Mouse (Mus musculus): Measurements from ENCODE around the gene Ugt1a2.
"Not testable (repeated sequence)": the region's sequence is repeated elsewhere in the genome, so short reads cannot be mapped to it uniquely, and the experiment has no call there.

Ugt1a2 gene

DNA sequence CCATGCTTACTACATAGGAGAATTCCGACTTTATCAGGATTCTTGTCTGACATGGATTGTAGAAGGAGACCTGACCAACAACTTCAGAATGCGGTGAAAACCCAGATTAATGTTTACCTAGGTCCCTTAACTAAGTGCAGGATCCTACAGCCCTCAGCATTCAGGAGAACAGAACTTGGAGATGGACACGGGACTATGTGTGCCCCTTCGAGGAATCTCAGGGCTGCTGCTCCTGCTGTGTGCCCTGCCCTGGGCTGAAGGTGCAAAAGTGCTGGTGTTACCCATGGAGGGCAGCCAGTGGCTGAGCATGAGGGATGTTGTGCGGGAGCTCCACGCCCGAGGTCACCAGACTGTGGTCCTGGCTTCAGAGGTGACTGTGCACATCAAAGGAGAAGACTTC is at the start of gene Ugt1a2:
Gene Ugt1a2 (plus strand): TSS at position 146 of the 400 bp plus-strand sequence.
- DNase-seq (ENCODE audit: low read depth in 1 of 2, low spot score in 2 of 2): no peak

DNA sequence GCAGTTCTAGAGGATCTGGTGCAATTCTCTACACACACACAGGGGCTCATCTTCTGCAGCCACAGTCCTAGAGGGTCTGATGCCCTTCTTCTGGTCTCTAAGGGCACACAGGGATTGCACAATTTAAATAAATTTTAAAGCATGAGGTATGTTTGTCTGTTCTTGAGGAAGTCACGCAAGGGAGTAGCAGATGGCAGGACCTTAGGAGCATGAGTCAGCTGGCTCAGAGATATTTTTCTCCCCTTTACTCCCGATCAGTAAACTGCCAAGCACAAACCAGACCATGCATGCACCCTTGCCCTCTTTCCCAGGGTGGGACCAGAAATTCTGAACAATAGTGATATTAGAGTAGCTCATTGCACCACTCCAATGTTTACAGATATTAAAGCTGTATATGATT is 42.0 kb upstream of the Ugt1a2 start:
- no peak for DNase-seq (ENCODE audit: low read depth in 1 of 2, low spot score in 2 of 2)

DNA sequence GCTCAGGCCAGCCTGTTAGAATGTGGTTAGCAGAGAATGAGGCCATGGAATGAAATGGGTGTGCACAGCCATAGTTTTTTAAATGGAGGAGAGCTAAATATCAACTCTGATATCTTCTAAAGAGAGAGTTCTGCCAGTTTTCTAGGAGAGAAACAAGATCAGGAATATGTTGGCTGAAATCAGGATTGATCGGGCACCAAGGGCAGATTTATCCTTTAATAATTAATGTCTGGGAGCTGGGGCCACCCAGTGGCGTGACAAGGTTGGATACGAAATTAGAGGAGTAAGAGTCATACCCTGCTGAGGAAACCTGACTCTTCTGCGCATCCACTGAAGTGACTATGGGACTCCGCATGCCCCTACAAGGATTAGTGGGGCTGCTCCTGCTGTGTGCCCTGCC is 34.7 kb upstream of the Ugt1a2 start, which contains the start of gene Ugt1a5:
Gene Ugt1a5 (plus strand): TSS at position 302 of the 400 bp plus-strand sequence.
- DNase-seq (ENCODE audit: low read depth in 1 of 2, low spot score in 2 of 2): no peak

DNA sequence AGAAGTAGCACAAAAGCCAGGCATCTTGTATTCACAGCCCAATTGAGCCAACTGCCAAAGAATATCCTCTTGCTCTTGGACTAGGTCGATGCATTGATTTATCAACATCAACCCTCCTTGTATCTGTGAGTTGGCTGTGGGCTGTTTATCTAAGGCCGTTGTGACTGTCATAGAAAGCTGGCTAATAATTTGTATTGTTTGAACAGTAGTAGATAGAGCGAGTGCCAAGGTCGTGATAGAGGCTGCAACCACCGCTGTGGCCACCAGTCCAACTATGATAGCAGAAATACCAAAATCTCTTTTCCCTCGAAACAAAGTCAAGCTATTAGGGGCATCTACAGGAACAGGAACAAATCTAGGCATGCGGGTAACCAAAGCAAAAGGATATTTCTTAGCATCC is 28.2 kb upstream of the Ugt1a2 start:
- DNase-seq (ENCODE audit: low read depth in 1 of 2, low spot score in 2 of 2): not testable (repeated sequence)

DNA sequence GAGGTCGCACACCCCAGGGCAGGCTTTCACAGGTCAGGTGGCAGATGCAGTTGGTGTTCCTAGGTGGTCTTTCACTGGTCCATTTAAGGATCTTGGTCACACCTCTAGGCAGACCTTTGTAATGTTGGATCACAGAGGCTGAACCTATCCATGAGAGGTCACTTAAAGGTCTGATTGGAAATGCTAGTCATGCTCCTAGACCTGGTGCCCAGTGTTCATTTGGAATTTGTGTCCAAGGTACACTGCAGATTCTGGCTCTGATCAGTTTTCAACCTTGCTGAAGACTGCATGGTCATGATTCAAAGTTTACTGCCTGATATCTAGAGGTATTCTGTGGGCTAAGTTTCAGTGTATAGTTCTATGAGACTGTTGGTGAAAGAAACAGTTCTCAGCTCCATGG is 20.7 kb upstream of the Ugt1a2 start:
- DNase-seq (ENCODE audit: low read depth in 1 of 2, low spot score in 2 of 2): no peak

DNA sequence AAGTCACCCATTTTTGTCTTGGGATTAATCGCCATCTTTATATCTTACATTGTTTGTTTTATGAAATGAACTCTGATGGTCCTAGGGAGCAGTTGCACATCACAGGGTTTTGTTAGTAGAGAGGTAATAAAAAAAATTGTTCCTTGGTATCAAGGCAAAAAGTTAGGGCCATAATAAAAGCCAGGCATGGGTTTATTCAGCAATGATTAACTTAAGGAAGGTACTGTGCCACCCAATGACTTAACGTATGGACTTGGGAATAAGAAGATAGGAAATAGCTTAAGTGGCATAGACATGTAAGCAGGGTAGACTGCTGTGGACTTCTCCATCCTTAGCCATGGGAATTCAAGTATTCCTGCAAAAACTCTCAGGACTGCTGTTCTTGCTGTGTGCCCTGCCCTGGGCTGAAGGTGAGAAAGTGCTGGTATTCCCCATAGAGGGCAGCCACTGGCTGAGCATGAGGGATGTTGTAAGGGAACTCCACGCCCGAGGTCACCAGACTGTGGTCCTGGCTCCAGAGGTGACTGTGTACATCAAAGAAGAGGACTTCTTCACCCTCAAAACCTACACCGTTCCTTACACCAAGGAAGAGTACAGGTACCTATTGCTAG is 14.0 kb upstream of the Ugt1a2 start:
- DNase-seq (ENCODE audit: low read depth in 1 of 2, low spot score in 2 of 2): no peak

DNA sequence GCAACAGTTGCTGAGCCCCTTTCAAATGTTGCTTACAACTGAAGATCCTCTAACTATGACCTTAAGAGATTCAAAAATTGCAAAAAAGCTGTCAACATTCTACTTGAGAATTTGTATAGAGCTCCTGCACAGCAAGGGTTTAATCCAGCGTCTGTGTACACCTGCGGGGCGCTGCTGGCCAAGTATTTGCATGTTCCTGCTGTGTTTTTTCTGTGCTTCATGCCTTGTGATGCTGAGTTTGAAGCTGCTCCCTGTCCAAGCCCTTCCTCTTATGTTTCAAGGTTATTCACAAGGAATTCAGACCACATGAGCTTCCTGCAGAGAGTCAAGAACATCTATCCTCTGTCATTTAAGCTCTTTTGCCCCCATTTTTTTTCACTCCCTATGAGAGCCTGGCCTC is 8.3 kb upstream of the Ugt1a2 start:
- DNase-seq (ENCODE audit: low read depth in 1 of 2, low spot score in 2 of 2): no peak

DNA sequence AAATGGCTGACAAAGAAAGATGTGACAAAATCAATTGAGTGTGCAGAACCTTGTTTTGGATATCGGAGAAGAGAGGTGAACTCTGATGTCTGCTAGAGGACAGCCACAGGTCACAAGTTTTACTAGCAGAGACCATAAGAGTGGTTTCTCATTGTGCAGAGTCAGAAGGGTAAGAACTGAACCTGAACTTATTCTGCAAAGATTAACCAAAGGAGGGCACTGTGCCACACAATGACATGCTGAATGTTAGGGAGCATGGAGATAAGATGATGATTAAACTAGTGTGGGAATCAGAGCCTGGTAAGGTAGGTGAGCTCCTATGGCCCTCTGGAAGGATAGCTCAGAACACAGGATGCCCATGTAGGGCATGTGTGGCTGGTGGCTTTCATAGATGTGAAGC is 4.7 kb upstream of the Ugt1a2 start:
- DNase-seq (ENCODE audit: low read depth in 1 of 2, low spot score in 2 of 2): no peak

DNA sequence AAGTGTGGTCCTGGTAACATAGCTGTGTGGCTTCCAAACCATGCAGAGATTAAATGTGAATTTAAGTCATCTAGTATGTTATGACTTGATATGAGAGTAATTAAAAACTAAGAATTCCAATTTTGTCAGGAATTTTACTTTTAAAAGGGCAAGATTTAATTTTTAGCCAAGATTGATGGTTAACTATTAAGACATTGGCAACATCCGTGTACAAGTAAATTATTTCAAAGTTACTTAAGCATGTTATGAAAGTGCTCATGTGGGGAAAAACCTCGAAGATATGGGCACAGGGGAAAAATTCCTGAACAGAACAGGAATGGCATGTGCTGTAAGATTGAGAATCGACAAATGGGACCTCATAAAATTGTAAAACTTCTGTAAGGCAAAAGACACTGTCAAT is 3.0 kb upstream of the Ugt1a2 start:
- DNase-seq (ENCODE audit: low read depth in 1 of 2, low spot score in 2 of 2): no peak

DNA sequence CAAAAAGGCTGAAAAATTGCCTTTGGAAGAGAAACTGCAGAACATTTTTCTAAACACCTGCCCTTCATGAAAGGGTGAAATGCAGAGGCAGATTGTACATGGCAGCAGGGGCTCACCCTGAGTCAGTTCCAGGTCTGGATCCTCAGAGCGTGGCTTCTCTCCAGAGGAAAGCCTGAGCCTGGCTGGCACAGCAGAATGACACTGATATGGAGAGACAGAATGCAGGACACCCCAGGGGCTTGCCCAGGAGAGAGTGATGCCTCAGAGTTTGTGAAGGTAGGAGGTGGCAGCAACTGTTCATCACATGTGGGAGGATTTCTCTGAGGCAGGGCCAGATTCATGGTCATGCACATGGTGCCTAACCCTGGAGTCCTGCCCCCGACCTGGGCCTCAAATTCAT is 405 bp upstream of the Ugt1a2 start:
- no peak for DNase-seq (ENCODE audit: low read depth in 1 of 2, low spot score in 2 of 2)

DNA sequence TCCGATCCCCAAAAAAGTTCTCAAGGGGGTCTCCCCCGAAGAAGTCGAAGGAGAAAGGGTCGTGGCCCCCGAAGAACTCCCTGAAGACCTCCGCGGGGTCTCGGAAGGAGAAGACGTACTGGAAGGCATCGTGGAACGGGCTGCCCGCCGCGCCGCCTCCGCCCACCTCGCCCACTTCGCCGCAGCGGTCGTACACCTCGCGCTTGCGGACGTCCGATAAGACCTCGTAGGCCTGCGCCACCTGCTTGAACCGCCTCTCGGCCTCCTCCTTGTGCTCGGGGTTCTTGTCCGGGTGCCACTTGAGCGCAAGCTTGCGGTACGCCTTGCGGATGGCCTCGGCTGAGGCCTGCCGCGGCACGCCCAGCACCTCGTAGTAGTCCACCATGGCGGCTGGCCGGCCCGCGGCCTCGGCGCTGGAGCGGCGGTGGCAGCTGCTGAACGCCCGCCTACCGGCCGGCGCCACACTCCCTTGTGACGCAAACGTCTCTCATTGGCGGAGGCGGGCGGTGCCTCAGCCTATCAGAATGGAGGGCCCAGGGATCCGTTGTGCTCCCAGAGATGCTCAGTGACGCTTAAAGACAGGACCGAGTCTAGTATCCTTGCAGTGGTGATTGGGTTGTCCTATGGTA is 5.0 kb downstream of the Ugt1a2 start, which contains the start of gene Dnajb3:
Gene Dnajb3 (minus strand): TSS at position 489 of the 629 bp plus-strand sequence.
- peak in 1 of 2 experiments; percentile 13 for DNase-seq (ENCODE audit: low read depth in 1 of 2, low spot score in 2 of 2)

DNA sequence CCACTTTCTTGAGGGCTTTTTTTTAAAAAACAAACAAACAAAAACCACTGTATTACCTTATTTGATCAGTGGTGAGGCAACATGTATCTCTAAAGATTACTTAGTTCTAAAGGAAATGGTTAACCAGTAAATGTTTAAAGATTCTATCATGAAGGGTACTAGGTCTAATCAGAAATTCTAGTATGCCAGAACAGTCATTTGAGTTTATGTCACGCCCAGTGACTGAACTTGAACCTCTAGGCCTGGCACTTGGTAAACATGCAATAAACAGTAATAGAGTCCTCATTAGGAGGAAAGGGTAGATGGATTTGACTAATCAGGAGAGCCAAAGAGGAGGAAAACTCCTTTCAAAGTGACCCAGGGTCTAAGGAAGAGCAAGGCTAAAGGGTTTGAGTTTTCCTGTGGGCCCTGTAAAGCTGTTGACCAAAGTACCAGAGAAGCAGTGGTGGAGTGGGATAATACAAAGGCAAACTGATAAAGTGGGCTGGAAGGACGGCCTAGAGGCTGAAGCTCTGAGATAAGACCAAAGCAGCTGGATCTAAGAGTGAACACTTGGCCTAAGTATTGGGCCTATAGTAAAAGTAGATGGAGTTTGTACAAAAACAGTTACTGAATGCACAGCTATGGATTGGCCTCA is 6.6 kb downstream of the Ugt1a2 start:
- no peak for DNase-seq (ENCODE audit: low read depth in 1 of 2, low spot score in 2 of 2)

DNA sequence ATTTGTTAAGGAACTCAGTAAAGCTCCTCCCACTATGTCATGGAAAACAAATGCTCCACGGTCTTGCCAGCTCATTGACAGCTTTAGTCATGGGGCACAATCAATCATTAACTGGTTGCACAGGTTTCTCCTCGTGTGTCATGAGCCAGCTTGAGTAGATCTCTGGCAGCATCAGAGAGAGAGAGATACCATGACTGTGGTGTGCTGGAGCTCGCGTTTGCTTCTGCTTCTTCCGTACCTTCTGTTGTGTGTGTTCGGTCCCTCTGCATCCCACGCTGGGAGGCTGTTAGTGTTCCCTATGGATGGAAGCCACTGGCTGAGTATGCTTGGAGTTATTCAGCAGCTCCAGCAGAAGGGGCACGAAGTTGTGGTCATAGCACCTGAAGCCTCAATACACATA is 11.4 kb downstream of the Ugt1a2 start, which contains the start of gene Ugt1a1:
Gene Ugt1a1 (plus strand): TSS at position 148 of the 400 bp plus-strand sequence.
- DNase-seq (ENCODE audit: low read depth in 1 of 2, low spot score in 2 of 2): no peak

DNA sequence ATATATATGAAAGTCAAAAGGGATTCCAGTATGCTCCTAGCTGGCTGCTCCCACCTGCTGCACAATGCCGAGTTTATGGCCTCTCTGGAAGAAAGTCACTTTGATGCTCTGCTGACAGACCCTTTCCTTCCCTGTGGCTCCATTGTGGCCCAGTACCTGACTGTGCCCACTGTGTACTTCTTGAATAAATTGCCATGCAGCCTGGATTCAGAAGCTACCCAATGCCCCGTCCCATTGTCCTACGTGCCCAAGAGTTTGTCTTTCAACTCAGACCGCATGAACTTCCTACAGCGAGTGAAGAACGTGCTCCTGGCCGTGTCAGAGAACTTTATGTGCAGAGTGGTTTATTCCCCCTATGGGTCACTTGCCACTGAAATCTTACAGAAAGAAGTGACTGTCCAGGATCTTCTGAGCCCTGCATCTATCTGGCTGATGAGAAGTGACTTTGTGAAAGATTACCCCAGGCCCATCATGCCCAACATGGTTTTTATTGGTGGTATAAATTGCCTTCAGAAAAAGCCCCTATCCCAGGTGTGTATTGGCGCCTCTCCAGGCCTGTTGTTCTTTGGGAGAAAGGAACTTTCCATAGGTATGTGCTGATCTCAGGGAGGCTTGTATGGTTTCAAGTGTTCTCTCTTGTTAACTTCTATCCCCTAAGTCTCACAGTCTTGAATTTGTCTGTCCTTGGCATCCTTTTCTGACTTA is 12.1 kb downstream of the Ugt1a2 start:
- no peak for DNase-seq (ENCODE audit: low read depth in 1 of 2, low spot score in 2 of 2)

DNA sequence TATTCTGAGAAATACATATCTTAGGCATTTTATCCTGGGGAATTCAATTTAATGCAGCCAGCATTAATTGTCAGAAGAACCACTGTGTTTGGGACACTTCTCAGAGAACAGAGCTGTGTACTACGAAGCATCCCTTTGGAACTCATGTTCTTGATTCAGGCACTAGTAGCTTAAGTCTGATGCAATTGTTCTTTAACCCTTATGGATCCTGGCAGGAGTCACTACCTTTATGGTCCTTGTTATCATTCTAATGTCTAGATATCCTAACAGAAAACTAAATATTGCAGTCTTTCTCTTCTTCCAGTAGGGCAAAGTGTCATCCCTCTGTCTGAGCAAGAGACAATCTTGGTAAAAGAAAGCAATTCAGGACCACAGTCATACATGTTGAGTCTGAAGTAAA is 12.7 kb downstream of the Ugt1a2 start:
- no peak for DNase-seq (ENCODE audit: low read depth in 1 of 2, low spot score in 2 of 2)

DNA sequence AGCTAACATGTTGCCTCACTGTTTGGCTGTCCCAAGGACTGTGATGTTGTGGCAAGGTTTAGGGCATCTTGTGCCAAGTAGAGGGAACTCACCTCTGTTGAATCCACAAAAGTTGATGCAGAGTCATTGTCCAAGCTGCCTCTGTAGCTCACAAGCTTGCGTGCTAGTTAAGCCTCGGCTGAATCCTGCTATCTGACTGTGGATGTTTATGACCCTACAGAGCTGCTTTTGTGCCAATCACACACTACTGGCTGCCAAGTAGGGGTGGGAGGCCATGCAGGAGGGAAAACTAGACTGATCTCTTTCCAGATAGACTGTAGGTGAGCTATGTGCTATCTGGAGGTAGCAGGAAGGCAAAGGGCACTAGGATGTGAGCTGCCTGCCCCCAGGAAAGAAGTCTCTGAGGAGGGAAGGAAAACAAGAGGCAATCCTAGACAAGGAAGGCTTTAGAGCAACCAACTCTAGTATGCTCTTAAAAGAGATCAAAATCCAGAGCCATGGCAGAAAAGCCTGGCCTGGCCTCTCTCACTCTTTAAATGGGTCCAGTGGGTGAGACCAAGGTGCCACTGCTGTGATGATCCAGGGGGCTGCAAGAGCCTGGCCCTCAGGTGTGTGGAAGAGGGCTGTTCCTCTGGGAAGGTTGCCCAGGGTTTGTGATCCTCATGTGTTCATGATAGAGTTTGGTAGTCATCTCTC is 13.5 kb downstream of the Ugt1a2 start:
- no peak for DNase-seq (ENCODE audit: low read depth in 1 of 2, low spot score in 2 of 2)

DNA sequence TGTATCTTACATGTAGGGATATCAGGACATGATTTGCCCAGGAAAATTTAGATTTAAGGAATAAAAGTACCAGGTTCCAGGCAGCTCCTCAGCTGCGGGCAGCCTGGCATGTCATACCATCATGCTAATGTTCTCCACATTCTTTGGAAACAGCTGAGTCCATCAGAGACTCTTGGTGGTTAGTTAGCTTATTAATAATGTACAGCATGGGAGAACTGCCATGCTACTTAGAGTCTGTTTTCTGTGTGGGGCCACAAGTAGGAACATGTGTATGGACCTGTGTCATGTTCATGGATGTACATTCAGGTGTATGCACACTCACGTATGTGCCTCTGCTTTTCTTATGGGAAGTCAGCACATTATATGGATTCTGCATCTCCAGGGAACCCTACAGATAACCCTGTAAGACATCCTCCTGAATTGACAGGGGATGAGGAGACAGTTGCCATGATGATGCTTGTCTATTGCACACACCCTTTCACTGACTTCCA is 14.1 kb downstream of the Ugt1a2 start:
- no peak for DNase-seq (ENCODE audit: low read depth in 1 of 2, low spot score in 2 of 2)

DNA sequence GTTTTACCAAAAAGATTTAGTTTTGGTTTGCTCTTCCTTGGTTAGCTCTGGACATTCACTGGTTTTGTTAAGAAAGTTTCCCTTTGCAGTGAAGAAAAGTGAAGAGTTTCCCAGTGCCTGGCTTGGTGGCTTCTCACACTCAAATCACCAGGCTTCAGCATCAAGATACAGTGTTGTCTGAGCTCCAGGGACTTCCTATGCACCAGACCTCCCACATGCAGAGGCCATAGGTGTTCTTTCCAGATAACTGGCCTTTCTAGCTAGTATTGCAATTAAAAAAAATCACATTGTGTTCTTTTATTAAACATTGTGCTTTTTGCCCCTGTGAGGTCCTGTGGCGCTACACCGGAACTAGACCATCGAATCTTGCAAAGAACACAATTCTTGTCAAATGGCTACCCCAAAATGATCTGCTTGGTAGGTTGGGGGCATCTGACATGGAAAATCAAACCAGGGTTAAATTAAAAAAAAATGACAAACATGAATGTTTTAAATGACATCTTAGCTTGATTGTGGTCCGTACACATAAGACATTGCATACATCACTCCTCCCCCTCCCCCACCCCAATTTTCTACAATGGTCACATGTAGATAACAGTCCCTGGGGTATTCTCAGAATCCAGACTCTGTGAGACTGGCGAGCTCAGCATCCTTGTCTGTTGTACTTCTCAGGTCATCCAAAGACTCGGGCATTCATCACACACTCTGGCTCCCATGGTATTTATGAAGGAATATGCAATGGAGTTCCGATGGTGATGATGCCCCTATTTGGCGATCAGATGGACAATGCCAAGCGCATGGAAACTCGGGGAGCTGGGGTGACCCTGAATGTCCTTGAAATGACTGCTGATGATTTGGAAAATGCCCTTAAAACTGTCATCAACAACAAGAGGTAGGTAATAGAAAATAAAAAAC is 15.3 kb downstream of the Ugt1a2 start:
- no peak for DNase-seq (ENCODE audit: low read depth in 1 of 2, low spot score in 2 of 2)

DNA sequence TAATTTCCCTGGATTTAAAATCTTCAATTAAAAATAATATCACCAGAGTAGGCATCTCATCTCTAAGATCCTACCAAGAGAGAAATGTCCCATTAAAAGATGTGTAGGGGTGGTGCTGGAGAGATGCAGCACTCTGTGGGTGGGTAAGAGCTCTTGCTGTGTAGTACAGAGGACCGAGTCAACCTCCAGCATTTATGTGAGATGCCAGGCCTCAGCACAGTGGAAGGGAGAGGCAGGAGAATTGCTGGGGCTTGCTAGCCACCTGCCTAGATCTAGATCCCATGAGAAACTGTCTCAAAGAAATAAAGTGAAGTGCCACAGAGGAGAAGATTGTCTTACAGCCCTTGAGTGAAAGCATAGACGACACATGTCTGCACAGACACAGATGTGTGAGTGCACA is 16.1 kb downstream of the Ugt1a2 start:
- DNase-seq (ENCODE audit: low read depth in 1 of 2, low spot score in 2 of 2): no peak

DNA sequence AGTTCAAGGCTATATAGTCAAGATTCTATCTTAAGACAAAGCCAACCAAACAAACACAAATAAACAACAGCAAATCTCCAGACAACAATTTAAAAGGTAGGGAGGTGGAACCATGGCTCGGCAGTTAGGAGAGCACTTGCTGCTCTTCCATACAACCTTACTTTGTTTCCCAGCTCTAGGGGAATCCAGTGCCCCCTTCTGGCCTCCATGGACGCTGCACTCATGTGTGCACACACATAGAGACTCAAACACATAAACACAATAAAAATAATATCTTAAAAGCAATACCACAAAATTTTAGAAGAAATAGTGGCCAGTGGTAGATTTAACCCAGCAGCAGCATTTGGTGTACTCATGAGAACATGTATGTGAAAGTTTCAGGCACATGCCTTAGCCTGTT is 16.7 kb downstream of the Ugt1a2 start:
- DNase-seq (ENCODE audit: low read depth in 1 of 2, low spot score in 2 of 2): no peak
